Mouse (Mus musculus): ENCODE data around the gene AI597479.

The AI597479 gene

GRCm38 (mm10) chr1:43154491-43154890, 56.0 kb downstream of the AI597479 start:
- DNase-seq (ENCODE audit: extremely low read depth, insufficient read length, low spot score), result no peak

GRCm38 (mm10) chr1:43157907-43158306, 59.4 kb downstream of the AI597479 start:
- DNase-seq (ENCODE audit: extremely low read depth, insufficient read length, low spot score), result no peak

GRCm38 (mm10) chr1:43159429-43159828, 60.9 kb downstream of the AI597479 start:
- DNase-seq (ENCODE audit: extremely low read depth, insufficient read length, low spot score), result no peak

- DNase-seq (ENCODE audit: extremely low read depth, insufficient read length, low spot score), result no peak
Observed at GRCm38 (mm10) chr1:43162394-43162793, 63.9 kb downstream of the AI597479 start.

- peak; percentile 70 for DNase-seq (ENCODE audit: extremely low read depth, insufficient read length, low spot score)
Observed at GRCm38 (mm10) chr1:43163084-43163466, 64.6 kb downstream of the AI597479 start.

GRCm38 (mm10) chr1:43163467-43164418, 65.2 kb downstream of the AI597479 start:
- DNase-seq (ENCODE audit: extremely low read depth, insufficient read length, low spot score), result peak; percentile 92

- DNase-seq (ENCODE audit: extremely low read depth, insufficient read length, low spot score), result no peak
Observed at GRCm38 (mm10) chr1:43164582-43164981, 66.1 kb downstream of the AI597479 start.

Data from 3134 (cell line).